Mouse (Mus musculus) thymus, postnatal 25 days (tissue): ENCODE measurements at regions not wholly inside any gene's neighbourhood (a gene's known extent, or its start where the extent isn't known, plus 50 kb on each side); places are given as distances from the start of the nearest gene placed in this dataset.

Experiments used
- DNase-seq: peaks from one replicate; pipeline ENCODE4 v3.0.0; 2022

DNA sequence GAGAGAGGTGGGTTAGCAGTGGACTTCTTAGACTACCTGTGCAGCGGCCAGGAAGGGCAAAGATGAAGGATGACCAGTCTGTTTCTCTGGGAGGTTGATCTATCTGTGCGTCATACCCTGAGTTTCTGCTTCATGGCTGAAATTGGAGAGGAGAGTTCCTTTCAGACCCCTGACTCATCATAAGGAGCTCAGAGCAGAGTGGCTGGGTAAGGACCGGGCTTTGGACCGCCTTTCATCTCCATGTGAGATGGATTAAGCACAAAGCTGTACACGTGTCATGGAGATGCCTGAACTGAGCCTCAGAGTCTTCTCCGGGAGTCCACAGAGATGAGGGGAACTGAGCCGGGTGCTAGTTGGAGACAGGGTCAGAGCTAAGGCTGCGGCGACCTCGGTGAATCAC is 80.7 kb upstream of the Gm9887 start:
- DNase-seq = no peak

DNA sequence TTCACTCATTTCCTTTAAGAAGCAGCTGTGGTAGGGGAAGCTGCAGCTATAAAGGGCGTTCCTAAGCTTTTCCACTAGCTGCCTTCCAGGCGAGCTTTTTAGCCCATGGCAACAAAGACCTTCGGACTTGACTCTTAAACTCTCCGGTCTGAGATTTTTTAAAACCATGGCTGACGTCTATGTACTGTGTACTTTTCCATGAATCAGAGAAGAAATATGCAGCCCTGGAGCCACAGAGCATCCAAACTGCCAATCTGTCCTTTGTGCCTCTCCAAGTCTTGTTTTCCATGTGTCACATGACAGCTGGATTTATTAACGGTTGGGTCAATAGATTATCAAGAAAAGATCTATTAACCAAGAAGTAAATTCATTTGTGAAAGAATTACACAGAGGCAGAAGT is 78.9 kb upstream of the Gm9887 start:
- no peak for DNase-seq

DNA sequence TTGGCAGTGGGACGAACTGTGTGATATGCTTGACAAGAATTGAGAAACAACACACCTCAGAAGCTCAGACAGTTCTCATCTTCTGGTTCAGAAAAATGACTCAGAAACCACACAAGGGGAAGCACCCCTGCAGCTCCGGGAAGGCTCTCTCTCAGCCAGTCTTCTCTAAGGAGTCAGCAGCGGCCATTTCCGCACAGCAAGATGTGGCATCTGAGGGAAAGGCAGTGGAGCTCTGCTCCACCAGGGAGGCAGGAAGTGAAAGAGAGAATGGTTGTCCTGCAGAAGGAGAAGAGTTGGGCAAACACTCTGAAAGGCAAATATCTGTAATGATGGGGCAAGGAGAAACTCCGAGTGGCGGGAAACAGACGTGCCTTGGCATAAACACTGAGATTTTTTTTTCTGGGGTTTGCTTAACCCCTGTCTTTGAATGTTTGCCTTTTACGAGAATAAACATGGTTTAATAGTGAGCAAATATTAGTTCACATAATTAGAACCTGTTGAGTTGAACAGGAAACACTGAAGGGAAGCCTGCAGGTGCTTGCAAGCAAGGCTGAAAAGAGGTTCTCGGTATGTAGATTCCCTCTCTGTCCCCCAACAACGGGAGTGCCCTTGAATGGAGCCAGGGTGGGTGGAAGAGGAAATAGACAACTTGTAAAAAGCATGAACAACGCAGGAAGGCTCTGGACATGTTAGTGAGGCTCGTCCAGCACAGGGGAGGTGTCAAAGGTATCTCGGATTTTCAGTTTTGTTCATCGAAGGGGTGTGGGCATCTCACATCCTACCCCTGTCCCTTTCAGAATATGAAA is 75.9 kb upstream of the Gm9887 start:
- DNase-seq = peak; percentile 73

DNA sequence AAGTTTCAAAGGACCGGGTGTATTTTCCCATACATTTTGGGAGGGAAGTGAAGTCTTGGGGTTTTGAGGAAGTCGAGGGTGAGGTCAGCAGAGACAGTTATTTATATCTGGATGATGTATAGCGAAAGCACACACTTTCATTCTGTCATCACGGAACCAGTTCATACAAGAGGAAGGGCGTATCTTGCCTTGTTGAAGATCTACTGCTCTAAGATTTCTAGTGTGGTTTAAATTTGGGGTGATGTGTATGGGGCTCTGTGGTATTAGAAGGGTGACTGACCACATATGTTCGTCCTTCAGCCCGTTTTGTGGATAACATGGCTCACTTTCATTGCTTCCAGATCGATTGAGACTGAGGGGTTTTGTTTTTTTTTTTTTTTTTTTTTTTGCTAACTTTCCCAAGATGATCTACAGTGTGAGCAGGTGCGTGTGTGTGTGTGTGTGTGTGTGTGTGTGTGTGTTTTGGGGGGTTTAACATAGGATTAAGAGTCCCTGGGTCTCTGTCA is 75.1 kb upstream of the Gm9887 start:
- peak; percentile 39 for DNase-seq

DNA sequence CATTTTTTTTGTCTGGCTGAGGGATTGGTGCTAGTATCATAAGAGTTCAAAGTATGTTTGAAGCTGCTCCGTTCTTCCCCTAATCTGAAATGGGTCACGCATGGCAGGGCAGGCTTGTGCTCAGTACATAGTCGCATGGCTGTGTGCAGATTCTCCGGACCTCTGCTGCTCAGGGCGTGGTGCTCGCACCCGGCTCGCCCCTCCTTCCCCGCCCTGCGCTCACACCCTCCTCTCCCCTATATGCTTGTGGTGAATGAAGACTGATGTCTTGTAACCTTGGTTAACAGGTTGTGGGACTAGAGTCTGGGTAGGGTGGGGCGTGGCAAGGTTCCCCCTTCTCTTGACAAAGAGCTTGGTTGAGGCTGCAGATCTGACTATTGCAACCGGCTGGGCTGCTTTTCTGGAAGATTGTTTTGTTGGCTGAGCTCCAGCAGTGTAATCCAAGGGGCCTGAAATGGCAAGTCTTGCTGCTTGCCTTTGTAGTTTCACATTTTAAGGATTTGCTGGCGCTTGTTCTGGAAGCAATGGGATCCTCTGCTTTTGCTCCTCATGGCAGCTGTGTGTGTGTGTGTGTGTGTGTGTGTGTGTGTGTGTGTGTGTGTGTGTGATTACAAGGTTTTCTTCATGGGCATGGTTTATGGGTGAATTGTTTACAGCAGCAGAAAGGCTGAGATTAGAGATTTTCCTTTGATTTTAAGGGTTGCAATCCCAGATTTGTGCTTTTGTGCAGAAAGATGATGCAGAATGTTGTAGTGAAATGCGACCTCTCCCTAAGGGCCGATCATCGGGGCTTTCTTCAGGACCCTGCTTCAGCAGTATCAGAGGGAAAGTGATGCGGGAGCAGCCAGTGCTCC is 74.4 kb upstream of the Gm9887 start:
- DNase-seq = peak; percentile 55

DNA sequence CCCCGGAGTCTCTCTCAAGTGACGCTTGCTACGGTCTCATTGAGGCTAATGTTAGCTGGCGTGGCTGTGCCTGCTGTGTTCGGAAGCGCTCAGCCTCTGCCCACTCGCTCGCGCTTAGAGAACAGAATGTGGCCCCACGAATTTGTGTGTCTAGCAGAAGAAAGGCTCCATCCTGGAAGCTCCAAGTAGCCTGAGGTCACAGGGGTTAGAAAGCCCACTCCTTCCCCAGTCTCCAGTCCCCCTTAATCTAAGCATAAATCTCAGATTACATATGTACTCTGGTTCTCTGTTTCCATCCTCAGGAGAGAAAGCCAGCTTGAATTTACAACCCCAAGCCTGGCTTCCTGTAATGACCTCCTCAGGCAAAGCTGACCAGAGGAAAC is 73.8 kb upstream of the Gm9887 start:
- DNase-seq = no peak

DNA sequence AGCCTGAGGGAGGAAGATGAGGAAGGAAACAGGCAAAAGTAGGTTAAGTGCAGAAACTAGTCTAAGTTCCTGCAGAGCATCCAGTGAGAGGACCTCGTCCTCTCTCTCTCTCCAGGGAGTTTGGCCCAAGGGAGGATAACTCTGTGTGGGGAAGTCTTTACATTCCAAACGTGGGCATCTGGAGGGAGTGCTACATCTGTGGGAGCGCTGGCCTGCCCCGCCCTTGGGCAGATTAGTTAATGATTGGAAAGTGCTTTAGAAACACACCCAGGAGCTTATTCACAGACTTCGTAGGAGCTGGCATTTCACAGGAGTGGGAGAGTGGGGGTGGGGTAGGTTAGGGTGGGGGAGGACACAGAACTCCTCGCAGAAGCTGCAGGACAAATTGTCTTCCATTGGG is 70.1 kb upstream of the Gm9887 start:
- no peak for DNase-seq

DNA sequence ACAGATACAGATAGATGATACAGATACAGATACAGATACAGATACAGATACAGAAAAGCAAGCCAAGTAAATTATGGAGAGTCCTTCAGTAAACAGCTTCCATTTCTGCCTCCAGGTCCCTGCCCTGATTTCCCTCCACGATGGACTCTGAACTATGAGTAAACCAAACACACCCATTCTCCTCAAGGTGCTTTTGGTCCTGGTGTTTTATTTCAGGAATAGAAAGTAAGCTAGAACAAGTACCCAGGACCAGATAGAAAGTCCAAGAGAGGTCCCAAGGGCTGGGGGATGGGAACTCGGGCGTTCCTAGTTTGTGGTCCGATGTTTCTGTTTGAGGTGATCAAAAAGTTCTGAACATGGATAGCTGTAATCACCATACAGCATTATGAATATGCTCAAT is 69.5 kb upstream of the Gm9887 start:
- no peak for DNase-seq

DNA sequence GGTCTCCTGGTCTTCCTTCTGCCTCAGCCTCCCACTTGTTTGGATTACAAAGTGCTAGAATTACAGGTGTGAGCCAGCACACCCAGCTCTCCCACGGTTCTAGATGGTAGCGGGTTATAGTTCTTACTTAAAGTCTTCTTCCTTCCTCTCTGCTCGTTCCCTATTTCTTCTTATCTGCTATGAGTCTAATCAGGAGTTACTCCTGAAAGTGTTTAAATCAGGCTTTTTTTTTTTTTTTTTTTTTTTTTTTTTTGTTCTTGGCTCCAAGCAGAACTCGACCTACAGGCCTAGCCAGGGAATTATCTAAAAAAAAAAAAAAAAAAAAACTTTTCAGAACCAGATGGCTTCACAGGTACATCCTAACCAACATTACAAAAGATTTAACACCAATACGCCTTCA is 66.0 kb upstream of the Gm9887 start:
- DNase-seq = no peak

DNA sequence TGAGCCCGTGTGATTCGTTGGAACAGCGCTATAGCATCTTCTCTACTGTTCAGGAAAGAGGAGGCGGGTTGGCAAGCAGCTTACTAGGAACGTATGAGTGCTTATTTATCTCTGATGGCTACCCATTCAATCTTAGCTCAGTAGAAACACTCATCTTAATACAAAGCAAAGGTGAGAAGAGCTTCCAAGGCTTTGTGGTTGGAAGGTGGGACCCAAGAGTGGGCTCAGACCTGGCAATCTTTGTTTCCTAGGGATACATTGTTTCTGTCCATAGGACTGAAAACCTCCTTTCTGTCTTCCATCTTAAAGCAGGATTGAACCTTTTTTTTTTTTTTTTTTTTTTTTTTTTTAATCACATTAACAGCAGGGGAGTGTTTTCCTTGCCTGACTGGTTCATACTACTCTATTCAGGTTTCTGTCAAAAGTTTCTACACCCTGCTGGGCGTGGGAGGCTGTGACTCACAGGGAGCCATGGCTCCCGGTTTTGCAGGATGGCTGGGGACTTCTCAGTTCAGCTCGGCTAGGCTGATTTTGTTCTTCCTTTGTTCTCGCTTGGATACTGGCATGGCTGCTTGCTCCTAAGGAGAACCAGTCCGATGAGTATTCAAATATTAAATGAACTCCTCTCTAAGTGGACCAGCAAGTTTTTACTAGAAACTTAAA is 64.7 kb upstream of the Gm9887 start:
- no peak for DNase-seq

DNA sequence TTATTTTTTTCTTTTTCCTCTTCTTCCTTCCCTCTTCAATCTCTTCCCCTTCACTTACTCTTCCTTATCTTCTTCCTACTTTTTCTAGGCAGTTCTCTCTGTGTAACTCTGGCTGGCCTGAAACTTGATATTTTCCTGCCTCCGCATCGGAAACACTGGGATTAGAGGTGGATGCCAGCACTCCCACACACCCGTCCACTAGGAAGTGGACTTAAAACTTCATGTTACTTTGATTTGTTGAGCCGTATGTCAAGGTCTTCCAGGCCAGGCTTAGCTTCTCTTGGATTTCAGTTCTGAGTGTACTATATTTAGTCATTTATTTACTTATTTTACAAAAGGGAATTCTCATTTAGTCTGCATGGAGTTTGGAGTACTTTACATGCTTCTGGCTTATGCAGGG is 62.1 kb upstream of the Gm9887 start:
- no peak for DNase-seq

DNA sequence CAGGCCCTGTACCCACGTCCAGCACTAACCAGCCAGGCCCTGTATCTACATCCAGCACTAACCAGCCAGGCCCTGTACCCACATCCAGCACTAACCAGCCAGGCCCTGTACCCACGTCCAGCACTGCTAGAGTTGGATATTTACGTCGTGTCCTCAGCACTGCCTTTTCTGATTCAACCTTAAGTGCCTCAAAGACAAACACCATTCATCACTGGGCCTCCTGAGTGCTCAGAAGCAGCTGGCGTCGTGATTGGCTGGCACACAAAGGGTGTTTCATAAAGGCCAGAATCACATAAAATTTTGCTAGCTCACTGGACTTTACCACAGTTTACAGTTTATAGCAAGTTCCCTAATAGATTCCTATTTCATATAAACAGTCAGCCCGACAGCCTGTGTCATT is 59.8 kb upstream of the Gm9887 start:
- no peak for DNase-seq

DNA sequence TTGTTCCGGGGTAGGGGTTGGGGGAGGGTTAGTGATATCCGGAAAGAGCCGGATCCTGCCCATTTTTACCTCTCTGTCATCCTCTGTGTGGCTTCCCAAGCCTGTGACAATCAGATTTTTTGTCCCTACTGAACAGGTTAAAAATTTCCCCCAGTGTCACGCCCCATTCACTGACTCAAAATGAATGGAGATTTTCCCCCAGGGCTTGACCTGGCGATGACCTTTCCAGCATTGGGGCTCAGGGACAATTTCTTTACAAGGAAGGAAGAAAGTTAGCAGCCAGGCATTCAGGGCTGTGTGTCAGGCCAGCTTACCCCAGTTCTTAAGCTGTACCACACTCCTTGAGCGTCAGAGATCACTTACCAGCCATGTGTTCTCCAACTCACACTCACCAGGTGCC is 55.9 kb upstream of the Gm9887 start:
- DNase-seq = no peak

DNA sequence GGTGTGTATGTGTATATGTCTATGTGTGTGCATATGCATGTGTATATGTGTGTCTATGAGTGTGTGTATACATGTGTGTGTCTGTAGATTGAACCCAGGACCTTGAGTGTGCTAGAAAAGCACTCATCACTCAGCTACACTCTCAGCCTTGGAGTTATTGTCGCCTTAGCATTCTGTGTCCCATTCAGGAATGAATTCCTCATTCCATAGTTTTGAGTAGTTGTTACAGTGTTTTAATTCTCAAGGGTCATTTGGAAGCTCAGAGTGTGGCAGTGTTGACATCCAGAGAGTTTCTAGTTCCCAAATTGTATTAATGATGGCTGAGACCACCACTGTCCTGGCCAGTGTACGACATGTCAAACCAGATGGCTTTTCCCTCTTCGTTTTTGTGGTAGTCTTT is 53.4 kb upstream of the Gm9887 start:
- DNase-seq = no peak

DNA sequence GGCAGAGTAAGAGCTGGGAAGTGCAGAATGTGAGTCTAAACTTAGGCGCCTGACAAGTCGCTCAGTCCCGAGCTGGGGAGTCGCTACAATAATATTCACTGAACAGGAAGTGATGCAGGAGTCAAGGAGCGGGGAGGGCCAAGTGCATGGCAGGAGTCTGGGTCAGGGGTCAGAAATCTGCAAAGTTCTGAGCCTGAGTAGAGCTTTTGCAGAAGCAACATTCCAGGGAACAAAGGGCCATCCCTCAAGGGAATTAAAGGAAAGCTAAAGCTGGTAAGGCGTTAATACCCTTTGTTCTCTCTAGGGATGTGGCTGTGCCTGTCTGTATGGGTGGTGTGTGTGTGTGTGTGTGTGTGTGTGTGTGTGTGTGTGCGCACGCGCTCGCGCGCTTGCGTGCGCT is 52.7 kb upstream of the Gm9887 start:
- DNase-seq = no peak
